Mouse (Mus musculus) layer of hippocampus, adult 9-11 months (tissue): ENCODE data around the gene Slc16a6.

Experiments
- DNase-seq: peaks from one replicate; pipeline ENCODE4 v3.0.0; 2022

Gene Slc16a6

GRCm38 (mm10) chr11:109410197-109410980, 63.0 kb downstream of the Slc16a6 start:
- DNase-seq, result no peak

GRCm38 (mm10) chr11:109406431-109406830, 67.0 kb downstream of the Slc16a6 start:
- DNase-seq, result no peak
